Mouse (Mus musculus) lung, adult 10 weeks (tissue): ENCODE measurements around the gene Cdh5. TPM values are rescaled to one million over a fixed set of nuclear protein-coding genes. Genes with fewer than 3 reads are reported as not detected.

Experiments
- polyA plus RNA-seq: library from polyadenylated mRNA; stranded (reverse); fragments of 350-450 nt; fragmentation: Illumina TruSeq; extraction: RNeasy Lipid Tissue Mini Kit (QIAGEN cat#74804); gene quantifications from one replicate; pipeline ENCODE4 v1.2.3, GENCODE M21; 2014; ENCODE audit warnings: low read depth, low replicate concordance; ENCODE audit not compliant: insufficient read depth

The Cdh5 gene
- polyA plus RNA-seq: 154 TPM

GRCm38 (mm10) chr8:104101415-104101814 is at the start of gene Cdh5:
Cdh5 (plus strand) TSS chr8:104101625.

DNA sequence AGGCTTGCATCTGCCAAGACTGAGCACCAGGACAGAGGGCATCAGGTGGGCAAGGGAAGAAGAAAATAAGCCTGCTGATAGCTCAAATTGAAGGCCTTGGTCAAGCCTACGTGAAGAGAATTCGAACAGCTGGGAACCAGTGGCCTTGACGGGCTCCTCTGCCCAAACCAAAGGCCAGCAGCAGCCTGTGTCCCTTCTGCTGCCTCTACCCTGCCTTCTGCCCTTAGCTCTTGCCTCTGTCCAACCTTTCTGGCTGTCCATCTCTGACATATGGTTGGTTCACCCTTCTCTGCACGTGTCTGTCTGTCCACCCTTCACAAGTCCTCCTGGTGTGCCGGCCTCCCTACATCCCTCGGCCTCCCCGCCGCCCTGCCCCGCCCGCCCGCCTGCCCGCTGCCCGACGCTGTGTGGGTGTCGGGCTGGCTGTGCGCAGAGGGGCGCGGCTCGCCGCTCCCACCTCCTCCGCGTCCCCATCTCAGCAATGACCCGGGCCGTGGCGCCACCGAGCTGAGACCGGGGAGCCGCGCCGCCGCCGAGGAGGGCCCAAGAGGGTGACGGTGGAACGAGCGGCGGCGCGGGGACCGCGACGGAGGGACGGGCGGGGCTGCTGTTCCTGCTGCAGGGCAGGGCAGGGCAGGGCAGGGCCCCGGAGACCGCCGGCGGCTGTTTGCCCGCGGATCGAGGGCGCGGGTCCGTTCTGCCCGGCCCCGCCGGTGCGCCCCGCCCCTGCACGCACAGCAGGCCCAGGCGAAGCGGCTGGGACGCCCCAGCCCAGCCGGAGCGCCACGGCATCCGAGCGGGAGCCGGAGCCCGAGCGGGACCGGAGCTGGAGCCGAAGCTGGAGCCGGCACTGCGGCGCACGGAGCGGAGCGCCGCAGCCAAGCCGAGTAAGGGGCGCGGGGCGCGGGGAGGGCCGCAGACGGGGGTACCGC is 69.0 kb downstream of the Cdh5 start, which contains the start of gene Bean1:
Gene Bean1 (plus strand): TSS at position 325 of the 932 bp plus-strand sequence.

Other genes starting within 250 kb of the Cdh5 start
- gene Bean1, start 68.8 kb downstream of the Cdh5 start, polyA plus RNA-seq: 0.13 TPM
- gene Tk2, start 146.9 kb downstream of the Cdh5 start, polyA plus RNA-seq: 23.0 TPM
- gene Cklf, start 149.2 kb downstream of the Cdh5 start, polyA plus RNA-seq: 16.5 TPM
- not detected for gene Cmtm2a, start 191.6 kb downstream of the Cdh5 start, polyA plus RNA-seq
- not detected for gene Gm45711, start 208.5 kb downstream of the Cdh5 start, polyA plus RNA-seq
- not detected for gene Cmtm1, start 208.5 kb downstream of the Cdh5 start, polyA plus RNA-seq
- not detected for gene Gm11020, start 219.9 kb downstream of the Cdh5 start, polyA plus RNA-seq
- gene Cmtm2b, start 220.6 kb downstream of the Cdh5 start, polyA plus RNA-seq: not detected
- gene Cmtm3, start 237.8 kb downstream of the Cdh5 start, polyA plus RNA-seq: 44.2 TPM